Mouse (Mus musculus) 416B (cell line): ENCODE data around the gene Ppcdc.
A peak's percentile ranks its signal among the peaks of the same experiment; 100 is the strongest.
"Not testable (repeated sequence)": the region's sequence is repeated elsewhere in the genome, so short reads cannot be mapped to it uniquely, and the experiment has no call there.

Source experiments
- DNase-seq: peaks from one replicate; pipeline ENCODE4 v3.0.0; 2011; ENCODE audit warnings: low read depth

The Ppcdc gene

GRCm38 (mm10) chr9:57428391-57428790 lies 11.5 kb downstream of the Ppcdc start:
- peak; percentile 51 for DNase-seq

GRCm38 (mm10) chr9:57427937-57428336 lies 12.0 kb downstream of the Ppcdc start:
- peak; percentile 58 for DNase-seq

GRCm38 (mm10) chr9:57427123-57427522 lies 12.8 kb downstream of the Ppcdc start:
- DNase-seq = not testable (repeated sequence)

- DNase-seq = peak; percentile 95
These were observed 14.8 kb downstream of the Ppcdc start for GRCm38 (mm10) chr9:57425116-57425515.

DNA sequence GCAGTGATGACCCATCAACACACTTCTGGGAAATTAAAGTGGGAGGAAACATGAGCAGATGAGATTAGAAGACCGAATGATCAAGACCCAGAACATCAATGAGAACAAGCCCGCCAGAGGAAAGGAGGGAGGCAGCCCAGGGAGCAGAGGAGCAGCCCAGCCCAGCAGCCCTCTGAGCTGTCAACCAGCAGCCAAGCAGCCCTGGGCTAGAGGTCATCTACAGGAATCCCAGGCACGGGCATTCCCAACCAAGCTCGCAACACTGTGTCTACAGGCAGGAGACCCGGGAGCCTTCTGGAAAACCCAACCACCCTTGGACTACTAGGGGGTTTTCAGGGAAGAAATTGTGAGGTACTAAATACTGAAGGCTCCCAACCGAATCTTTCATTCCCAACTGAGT lies 15.9 kb downstream of the Ppcdc start:
- peak; percentile 35 for DNase-seq

- peak; percentile 54 for DNase-seq
These were observed 18.2 kb downstream of the Ppcdc start for GRCm38 (mm10) chr9:57421688-57422111.

- DNase-seq = peak; percentile 100
These were observed 18.8 kb downstream of the Ppcdc start for GRCm38 (mm10) chr9:57421121-57421571.

- DNase-seq = peak; percentile 99
These were observed 19.4 kb downstream of the Ppcdc start for GRCm38 (mm10) chr9:57420321-57421120.

GRCm38 (mm10) chr9:57419521-57420267 lies 20.2 kb downstream of the Ppcdc start:
- DNase-seq = no peak

- DNase-seq = peak; percentile 82
These were observed 22.6 kb downstream of the Ppcdc start for GRCm38 (mm10) chr9:57417341-57417740.

GRCm38 (mm10) chr9:57407120-57407905 lies 32.6 kb downstream of the Ppcdc start:
- no peak for DNase-seq

DNA sequence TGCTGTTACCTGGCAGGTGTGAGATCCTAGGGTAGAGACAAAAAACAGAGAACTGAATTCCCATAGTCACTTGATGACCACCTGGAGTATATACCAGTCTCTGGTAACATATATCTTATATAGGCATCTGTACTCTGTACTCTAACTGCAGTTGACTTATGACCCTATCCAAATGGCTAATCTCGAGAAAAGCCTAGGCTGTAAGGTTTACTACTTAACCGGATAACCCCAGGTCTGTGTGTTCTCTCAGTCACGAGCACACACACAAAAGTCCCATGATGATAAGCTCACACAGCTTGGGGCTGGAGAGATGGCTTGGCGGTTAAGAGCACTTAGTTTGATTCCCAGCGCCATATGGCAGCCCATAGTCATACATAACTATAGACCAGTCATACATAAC lies 33.5 kb downstream of the Ppcdc start:
- no peak for DNase-seq

DNA sequence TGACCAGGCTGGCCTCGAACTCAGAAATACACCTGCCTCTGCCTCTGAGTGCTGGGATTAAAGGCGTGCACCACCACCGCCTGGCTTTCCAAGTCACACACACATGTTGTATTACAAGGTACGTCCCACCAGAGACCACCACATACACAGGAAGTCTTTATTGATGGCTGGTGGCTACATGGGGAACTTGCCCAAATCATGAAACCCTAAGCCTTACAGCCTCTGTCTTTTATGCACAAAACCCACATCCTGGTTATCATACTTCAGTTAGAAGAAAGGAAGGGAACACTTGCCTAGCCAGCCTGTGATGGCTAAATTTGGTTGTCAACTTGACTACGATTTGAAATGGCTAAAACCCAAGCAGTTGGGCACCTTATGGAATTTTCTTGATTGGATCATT lies 35.9 kb downstream of the Ppcdc start:
- peak; percentile 73 for DNase-seq

DNA sequence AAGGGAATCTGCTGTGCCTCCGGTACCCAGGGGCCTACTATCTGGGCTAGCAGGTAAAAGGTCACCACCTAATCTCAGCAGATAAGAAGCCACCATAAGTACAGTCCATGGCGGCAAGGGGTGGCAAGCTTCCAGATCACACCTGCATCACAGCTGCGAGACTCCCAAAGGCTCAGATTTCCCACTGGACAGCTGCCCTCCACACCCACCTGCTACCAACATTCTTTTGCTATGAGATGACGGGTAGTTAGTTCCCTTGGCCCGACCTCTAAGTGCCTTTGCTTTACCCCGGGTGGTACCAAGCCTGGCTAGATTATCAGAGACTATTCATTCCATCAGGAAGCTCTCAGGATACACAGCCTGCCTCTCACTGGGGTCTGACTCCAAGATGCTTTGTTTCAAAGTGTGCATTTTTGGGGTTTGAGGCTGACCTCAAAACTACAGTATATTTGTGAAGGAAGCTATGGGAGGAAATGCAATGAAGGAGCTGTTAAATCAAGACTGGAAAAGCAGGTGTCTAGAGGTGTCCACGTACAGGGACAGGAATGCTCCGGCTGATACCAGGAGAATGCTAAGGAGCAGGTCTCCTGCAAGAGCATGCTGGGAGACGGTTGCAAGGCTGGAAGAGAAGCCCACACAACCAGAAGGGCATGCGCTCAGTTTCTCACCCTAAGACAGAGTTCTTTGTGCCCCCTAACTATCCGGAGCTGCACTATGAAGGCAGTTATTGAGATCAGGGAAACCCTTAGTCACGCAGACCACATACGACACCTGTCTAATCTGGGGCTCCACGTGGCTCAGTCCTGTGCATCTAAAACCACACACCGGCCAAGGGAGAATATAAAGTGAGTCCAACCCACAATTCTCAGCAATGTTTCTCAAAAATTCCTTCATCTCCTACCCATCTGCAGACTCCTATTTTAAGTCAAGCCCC lies 37.3 kb downstream of the Ppcdc start:
- DNase-seq = peak; percentile 46

GRCm38 (mm10) chr9:57398773-57399172 lies 41.2 kb downstream of the Ppcdc start:
- no peak for DNase-seq

DNA sequence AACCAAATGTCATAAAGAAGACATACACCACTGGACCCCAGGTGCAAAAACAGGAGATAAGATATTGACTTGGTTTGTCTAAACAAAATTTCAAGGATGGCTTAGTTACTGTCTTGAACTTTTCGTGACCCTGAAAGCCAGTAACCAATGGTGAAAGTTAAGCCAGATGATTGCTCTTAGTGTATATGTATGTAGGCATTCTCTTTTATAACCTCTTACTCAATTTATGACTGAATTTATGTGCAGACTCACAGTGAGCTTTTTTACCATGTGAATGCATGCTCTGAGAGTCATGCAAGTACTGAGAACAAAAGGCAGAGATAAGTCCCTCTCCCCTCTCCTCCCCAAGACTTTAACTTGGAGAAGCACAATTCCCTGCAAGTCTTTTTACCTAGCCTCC lies 47.0 kb downstream of the Ppcdc start:
- DNase-seq = no peak

DNA sequence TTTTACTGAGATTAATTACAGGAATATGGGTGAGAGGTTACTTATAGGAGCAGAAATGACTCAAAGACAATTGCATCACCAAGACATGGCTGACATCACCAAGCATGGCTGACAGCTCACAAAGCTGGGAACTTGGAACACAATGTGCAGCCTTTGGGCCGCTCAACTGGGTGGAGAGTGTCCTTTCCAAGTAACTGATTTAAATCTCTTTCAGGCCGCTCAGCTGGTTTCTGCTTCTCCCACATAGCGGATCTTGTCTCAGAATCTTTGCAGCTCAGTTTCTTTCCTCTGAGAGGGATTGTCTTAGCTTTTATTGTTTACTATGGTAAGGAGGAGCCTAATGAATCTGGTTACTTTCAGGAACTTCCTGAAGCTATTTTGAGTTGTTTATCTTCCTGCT lies 49.1 kb downstream of the Ppcdc start:
- DNase-seq = peak; percentile 40

GRCm38 (mm10) chr9:57389131-57389530 lies 50.8 kb downstream of the Ppcdc start:
- DNase-seq = no peak

DNA sequence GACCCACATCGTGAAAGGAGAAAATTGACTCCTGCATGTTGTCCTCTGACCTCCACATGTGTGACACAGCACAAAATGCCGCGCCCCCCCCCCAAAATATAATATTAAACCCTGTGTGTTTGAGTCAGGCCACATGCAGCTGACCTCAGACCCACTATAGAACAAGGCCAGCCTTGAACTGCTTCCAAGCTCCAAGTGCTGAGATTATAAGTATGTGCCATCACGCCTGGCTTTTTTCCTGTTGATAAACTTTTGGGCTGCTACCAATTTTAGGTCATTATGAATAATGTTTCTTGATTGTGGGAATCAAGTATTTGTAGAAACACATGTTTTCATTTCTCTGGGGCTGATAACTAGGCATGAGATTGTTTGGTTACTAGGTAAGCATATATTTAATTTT lies 53.0 kb downstream of the Ppcdc start:
- DNase-seq = no peak

GRCm38 (mm10) chr9:57384621-57385020 lies 55.3 kb downstream of the Ppcdc start:
- peak; percentile 90 for DNase-seq

GRCm38 (mm10) chr9:57360999-57361398 lies 78.9 kb downstream of the Ppcdc start:
- no peak for DNase-seq
